ENCODE assay signal across 8 mouse cellular contexts in the genomic region with DNA sequence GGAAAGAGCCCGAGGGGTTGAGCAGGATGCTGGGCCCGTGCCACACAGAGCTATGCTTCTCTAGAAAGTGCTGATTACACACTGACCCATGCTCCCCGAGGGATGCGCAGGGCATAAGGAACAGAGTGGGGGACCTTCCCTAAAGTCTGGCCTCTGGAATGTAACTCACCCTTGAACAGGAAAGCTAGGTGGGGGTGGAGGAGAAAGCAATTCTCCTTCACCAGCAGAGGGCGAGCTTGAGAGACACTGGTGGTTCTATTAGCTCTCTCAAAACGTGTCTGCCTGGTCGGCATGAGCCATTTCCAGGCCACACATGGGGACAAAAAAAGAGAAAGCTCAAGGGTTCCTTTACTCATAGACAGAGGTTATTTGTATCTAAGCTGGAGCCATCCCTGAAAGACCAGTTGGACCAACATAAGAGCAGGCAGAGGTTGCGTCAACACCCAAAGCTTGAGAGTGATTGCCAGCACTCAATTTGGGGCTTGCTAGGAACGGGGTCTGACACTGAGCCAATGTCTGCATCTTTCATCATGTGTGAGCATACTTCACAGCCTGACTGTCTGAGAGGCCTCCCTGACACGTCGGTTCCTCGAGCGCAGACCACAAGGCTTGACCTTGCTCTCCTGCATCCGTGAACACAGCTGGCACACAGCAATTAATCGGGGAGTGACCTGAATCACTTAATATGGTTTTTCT.
DNase-seq lines count a peak whose midpoint lies in the region; ATAC-seq lines count a peak whose summit lies in the region.

No protein-coding gene starts in this region.

- ATAC-seq in monocyte, adult 5-6 weeks (replicated peaks; ENCODE audit: insufficient number of reproducible peaks, low FRiP score, low TSS enrichment, poor library complexity, severe bottlenecking) = 0 out of 2 replicates have a peak, but pooled peaks have one; percentile 18

- intact Hi-C loops in left cerebral cortex, postnatal 14 days (cut with DNase I) = loop anchor here (5.0 kb wide), 2 partner anchors 77 to 273 kb away; a partner anchor contains a TSS

- peak; percentile 31 for DNase-seq in left cerebral cortex, adult 11 months (ENCODE audit: low spot score)
- DNase-seq in left cerebral cortex, adult 8-10 months (ENCODE audit: low spot score in 2 of 2) = no peak
- DNase-seq in MN1 (ENCODE audit: low spot score) = peak; percentile 78
- DNase-seq in c-Kit-positive CD71-negative TER-119-negative erythroid progenitor cells, embryonic 14.5 days (ENCODE audit: low read depth) = peak; percentile 67
- peak; percentile 42 to 50 for DNase-seq in frontal cortex, postnatal 36 days (ENCODE audit: low spot score in 2 of 2)
- peak; percentile 54 to 58 for DNase-seq in left cerebral cortex, postnatal 14 days (ENCODE audit: low spot score in 2 of 2)
- peak; percentile 76 for DNase-seq in thymus, postnatal 4 days

Comparison
In these comparisons a context has a peak if more than half of its experiments do, and no peak if none do; other contexts are left out.
1. DNase-seq: peak in left cerebral cortex, adult 11 months (single experiment), MN1 (single experiment), c-Kit-positive CD71-negative TER-119-negative erythroid progenitor cells, embryonic 14.5 days (single experiment), frontal cortex, postnatal 36 days (2 of 2), left cerebral cortex, postnatal 14 days (2 of 2) and thymus, postnatal 4 days (single experiment); none in left cerebral cortex, adult 8-10 months (0 of 2).